Mouse (Mus musculus): ENCODE data around the gene Adgrd1. TPM values are rescaled to one million over a fixed set of nuclear protein-coding genes. Genes with fewer than 3 reads are reported as not detected.
A peak's percentile ranks its signal among the peaks of the same experiment; 100 is the strongest.

The Adgrd1 gene
- polyA plus RNA-seq, 1 experiment, result 3.3 TPM

- Histone ChIP-seq H3K36me3 (ENCODE audit: control insufficient read depth, insufficient read depth, low read length) (no peaks in the 10 kb centered on the region), H3K27ac (ENCODE audit: control insufficient read depth, insufficient read depth, low read length) (no peak overlapping the region), H3K27me3 (ENCODE audit: control insufficient read depth, insufficient read depth, low read length) (no peaks in the 10 kb centered on the region), H3K4me1 (replicated peaks; ENCODE audit: control insufficient read depth, insufficient read depth, low read length) (no peaks in the 10 kb centered on the region), H3K4me3 (ENCODE audit: control insufficient read depth, insufficient read depth, low read length) (no peak overlapping the region)
- TF ChIP-seq POLR2A (IDR thresholded peaks at IDR 0.05; ENCODE audit: control insufficient read depth, extremely low read depth, insufficient read depth, low read length, poor library complexity) (no peak), CTCF (IDR thresholded peaks at IDR 0.05; ENCODE audit: borderline replicate concordance, control insufficient read depth, extremely low read depth, insufficient read depth, low read length, poor library complexity) (no peak)
- DNase-seq, result no peak
- 82% methylated on average over 5 of the region's 5 CpGs for WGBS
These were observed 72.5 kb downstream of the Adgrd1 start for GRCm38 (mm10) chr5:129169090-129169489.

- 85% methylated on average over 4 of the region's 4 CpGs for WGBS
- TF ChIP-seq POLR2A (IDR thresholded peaks at IDR 0.05; ENCODE audit: control insufficient read depth, extremely low read depth, insufficient read depth, low read length, poor library complexity) (no peak), CTCF (IDR thresholded peaks at IDR 0.05; ENCODE audit: borderline replicate concordance, control insufficient read depth, extremely low read depth, insufficient read depth, low read length, poor library complexity) (no peak)
- DNase-seq, result no peak
- H3K36me3 ChIP-seq (ENCODE audit: control insufficient read depth, insufficient read depth, low read length), result no peaks in the 10 kb centered on the region
- H3K27me3 ChIP-seq (ENCODE audit: control insufficient read depth, insufficient read depth, low read length), result no peaks in the 10 kb centered on the region
- no peak overlapping the region for H3K27ac ChIP-seq (ENCODE audit: control insufficient read depth, insufficient read depth, low read length)
- no peaks in the 10 kb centered on the region for H3K4me1 ChIP-seq (replicated peaks; ENCODE audit: control insufficient read depth, insufficient read depth, low read length)
- no peak overlapping the region for H3K4me3 ChIP-seq (ENCODE audit: control insufficient read depth, insufficient read depth, low read length)
These were observed 73.0 kb downstream of the Adgrd1 start for GRCm38 (mm10) chr5:129169567-129169966.

GRCm38 (mm10) chr5:129172533-129172932 is 76.0 kb downstream of the Adgrd1 start:
- Histone ChIP-seq H3K36me3 (ENCODE audit: control insufficient read depth, insufficient read depth, low read length) (no peaks in the 10 kb centered on the region), H3K4me3 (ENCODE audit: control insufficient read depth, insufficient read depth, low read length) (no peak overlapping the region), H3K27me3 (ENCODE audit: control insufficient read depth, insufficient read depth, low read length) (no peaks in the 10 kb centered on the region), H3K4me1 (replicated peaks; ENCODE audit: control insufficient read depth, insufficient read depth, low read length) (no peaks in the 10 kb centered on the region), H3K27ac (ENCODE audit: control insufficient read depth, insufficient read depth, low read length) (no peak overlapping the region)
- no peak for TF ChIP-seq CTCF (IDR thresholded peaks at IDR 0.05; ENCODE audit: borderline replicate concordance, control insufficient read depth, extremely low read depth, insufficient read depth, low read length, poor library complexity)
- TF ChIP-seq POLR2A (IDR thresholded peaks at IDR 0.05; ENCODE audit: control insufficient read depth, extremely low read depth, insufficient read depth, low read length, poor library complexity), result no peak
- DNase-seq, result no peak
- 52% methylated on average over 6 of the region's 6 CpGs for WGBS

- Histone ChIP-seq H3K27ac (ENCODE audit: control insufficient read depth, insufficient read depth, low read length) (no peak overlapping the region), H3K4me3 (ENCODE audit: control insufficient read depth, insufficient read depth, low read length) (no peak overlapping the region), H3K36me3 (ENCODE audit: control insufficient read depth, insufficient read depth, low read length) (no peaks in the 10 kb centered on the region), H3K4me1 (replicated peaks; ENCODE audit: control insufficient read depth, insufficient read depth, low read length) (peaks cover 6% of the 10 kb centered on the region), H3K27me3 (ENCODE audit: control insufficient read depth, insufficient read depth, low read length) (no peaks in the 10 kb centered on the region)
- TF ChIP-seq CTCF (IDR thresholded peaks at IDR 0.05; ENCODE audit: borderline replicate concordance, control insufficient read depth, extremely low read depth, insufficient read depth, low read length, poor library complexity) (no peak), POLR2A (IDR thresholded peaks at IDR 0.05; ENCODE audit: control insufficient read depth, extremely low read depth, insufficient read depth, low read length, poor library complexity) (no peak)
- DNase-seq, result no peak
- WGBS, result 50% methylated on average over 3 of the region's 3 CpGs
These were observed 79.4 kb downstream of the Adgrd1 start for GRCm38 (mm10) chr5:129175925-129176324.

- H3K4me3 ChIP-seq (ENCODE audit: control insufficient read depth, insufficient read depth, low read length), result peak overlapping the region; percentile 48
- no peaks in the 10 kb centered on the region for H3K27me3 ChIP-seq (ENCODE audit: control insufficient read depth, insufficient read depth, low read length)
These were observed 81.4 kb downstream of the Adgrd1 start for GRCm38 (mm10) chr5:129177697-129178511.

GRCm38 (mm10) chr5:129179356-129179755 is 82.8 kb downstream of the Adgrd1 start:
- Histone ChIP-seq H3K27ac (ENCODE audit: control insufficient read depth, insufficient read depth, low read length) (no peak overlapping the region), H3K4me1 (replicated peaks; ENCODE audit: control insufficient read depth, insufficient read depth, low read length) (peaks cover 6% of the 10 kb centered on the region), H3K4me3 (ENCODE audit: control insufficient read depth, insufficient read depth, low read length) (no peak overlapping the region), H3K36me3 (ENCODE audit: control insufficient read depth, insufficient read depth, low read length) (no peaks in the 10 kb centered on the region), H3K27me3 (ENCODE audit: control insufficient read depth, insufficient read depth, low read length) (no peaks in the 10 kb centered on the region)
- DNase-seq, result no peak
- 98% methylated on average over 6 of the region's 6 CpGs for WGBS
- no peak for TF ChIP-seq CTCF (IDR thresholded peaks at IDR 0.05; ENCODE audit: borderline replicate concordance, control insufficient read depth, extremely low read depth, insufficient read depth, low read length, poor library complexity)
- no peak for TF ChIP-seq POLR2A (IDR thresholded peaks at IDR 0.05; ENCODE audit: control insufficient read depth, extremely low read depth, insufficient read depth, low read length, poor library complexity)

More at GRCm38 (mm10) chr5:129177697-129178511, 81.4 kb downstream of the Adgrd1 start:
- DNase-seq, result peak; percentile 78
- Histone ChIP-seq H3K36me3 (ENCODE audit: control insufficient read depth, insufficient read depth, low read length) (no peaks in the 10 kb centered on the region), H3K27ac (ENCODE audit: control insufficient read depth, insufficient read depth, low read length) (no peak overlapping the region), H3K4me1 (replicated peaks; ENCODE audit: control insufficient read depth, insufficient read depth, low read length) (peaks cover 6% of the 10 kb centered on the region)
- WGBS, result 36% methylated on average over 14 of the region's 14 CpGs
- TF ChIP-seq POLR2A (IDR thresholded peaks at IDR 0.05; ENCODE audit: control insufficient read depth, extremely low read depth, insufficient read depth, low read length, poor library complexity), result no peak
- peak; percentile 91 for TF ChIP-seq CTCF (IDR thresholded peaks at IDR 0.05; ENCODE audit: borderline replicate concordance, control insufficient read depth, extremely low read depth, insufficient read depth, low read length, poor library complexity)
